Mouse (Mus musculus) ovary, postnatal 10 days (tissue): ENCODE measurements around the gene Vmn1r218.
"Not testable (repeated sequence)": the region's sequence is repeated elsewhere in the genome, so short reads cannot be mapped to it uniquely, and the experiment has no call there.

ENCODE experiments used
- DNase-seq: peaks from one replicate; pipeline ENCODE4 v3.0.0; 2022; ENCODE audit warnings: low spot score

The Vmn1r218 gene

GRCm38 (mm10) chr13:23133099-23133498 lies at the start of gene Vmn1r218:
Gene Vmn1r218, plus strand, starts transcription at chr13:23133155.
- DNase-seq: no peak

DNA sequence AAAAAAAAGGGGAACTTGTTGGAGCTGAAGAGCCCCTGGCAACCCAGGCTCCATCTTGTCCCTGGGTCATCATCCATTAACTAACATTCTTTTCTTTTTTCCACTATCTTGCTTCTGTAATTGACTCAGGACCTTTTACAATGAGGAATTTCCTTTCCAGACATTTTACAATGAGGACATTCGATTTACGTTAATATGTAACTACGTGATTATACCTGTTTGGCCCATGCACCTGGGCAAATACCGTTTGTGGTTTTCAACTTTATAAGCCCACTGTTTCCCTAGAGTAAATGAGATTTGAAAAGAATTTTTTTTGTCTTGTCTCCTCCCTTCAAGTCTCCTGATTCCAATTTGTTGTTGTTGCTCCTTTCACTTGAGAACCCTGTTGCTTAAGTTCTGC lies 38.6 kb upstream of the Vmn1r218 start:
- DNase-seq: no peak

DNA sequence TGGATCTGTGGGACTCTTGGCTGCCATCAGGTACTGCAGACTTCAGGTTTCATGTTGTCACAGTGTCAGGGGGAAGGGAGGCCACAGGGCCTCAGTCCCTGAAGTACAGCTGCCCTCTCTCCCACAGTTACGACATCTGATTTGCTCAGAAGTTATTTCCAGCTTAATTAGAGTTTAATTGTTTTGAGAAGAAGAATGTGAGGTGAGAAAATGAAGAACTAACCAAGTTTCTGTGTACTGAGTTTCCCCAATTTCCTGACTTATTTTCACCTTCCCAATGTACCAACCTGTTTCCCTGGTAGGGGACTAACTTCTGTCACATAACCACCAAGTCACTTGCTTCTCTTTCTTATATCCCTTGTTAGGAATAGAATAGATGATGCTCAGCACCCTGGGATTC lies 14.8 kb upstream of the Vmn1r218 start, which contains the start of gene Vmn1r217:
Gene Vmn1r217, minus strand, starts transcription at position 101 of the 400 bp plus-strand sequence.
- DNase-seq: not testable (repeated sequence)

DNA sequence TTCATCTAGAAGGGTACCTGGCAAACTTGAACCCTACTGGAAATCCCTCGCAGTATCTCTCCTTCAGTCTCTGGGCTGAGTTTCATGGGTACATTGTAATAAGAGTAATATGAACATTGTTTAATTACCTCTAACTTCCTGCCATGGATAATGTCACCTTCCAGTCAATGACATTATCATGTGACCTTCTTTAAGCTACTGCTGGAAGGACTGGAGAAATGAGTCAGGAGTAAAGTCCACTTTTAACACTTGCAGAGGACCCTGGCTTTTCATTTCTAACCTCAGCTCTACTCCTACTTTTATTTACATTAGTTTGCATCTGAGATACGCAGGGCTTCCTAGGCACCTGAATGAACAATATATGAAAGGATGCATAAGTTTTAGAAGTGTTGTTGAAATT lies 12.3 kb upstream of the Vmn1r218 start:
- DNase-seq: no peak

DNA sequence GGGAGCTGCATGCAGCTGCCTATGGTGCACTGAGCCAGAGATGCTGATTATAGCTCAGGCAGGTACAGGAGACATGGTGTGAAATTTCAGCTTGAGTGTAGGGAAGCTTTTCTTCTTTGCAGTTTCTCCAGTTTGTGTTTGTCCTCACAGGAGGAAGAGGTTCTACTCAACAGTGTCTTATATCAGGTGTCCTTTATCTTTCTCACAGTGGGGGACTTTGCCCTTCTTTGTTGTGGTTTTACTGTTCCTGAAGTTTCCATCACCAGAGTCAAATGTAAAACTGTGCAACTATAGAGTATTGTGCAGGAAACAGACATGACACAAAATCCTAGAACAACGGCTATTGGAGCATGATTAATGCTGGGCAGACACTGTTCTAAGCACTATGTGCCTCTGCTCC lies 546 bp downstream of the Vmn1r218 start:
- no peak for DNase-seq

GRCm38 (mm10) chr13:23138880-23139279 lies 5.9 kb downstream of the Vmn1r218 start:
- DNase-seq: no peak

- no peak for DNase-seq
Measured at GRCm38 (mm10) chr13:23157848-23158247, 24.9 kb downstream of the Vmn1r218 start.

GRCm38 (mm10) chr13:23159012-23159411 lies 26.1 kb downstream of the Vmn1r218 start, which contains the start of gene Vmn1r219:
Gene Vmn1r219, plus strand, starts transcription at chr13:23159312.
- DNase-seq: no peak

DNA sequence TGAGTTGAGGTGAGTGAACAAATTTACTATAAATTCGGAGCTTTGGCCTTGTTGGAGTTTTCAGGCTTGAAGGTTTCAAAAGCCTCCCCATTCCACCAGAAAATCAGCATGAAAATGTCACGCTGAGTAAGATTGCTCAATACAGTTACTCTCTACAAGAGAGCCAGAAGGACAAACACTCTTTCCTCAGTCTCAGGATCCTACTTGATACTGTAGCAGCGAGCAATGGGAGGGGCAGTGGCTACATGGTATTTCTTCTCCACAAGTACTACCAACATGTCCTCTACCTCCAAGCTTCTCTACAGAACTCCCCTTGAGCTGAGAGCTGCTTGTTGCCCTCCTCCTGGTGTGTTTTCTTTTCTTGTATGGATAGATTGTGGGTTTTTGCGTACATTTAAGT lies 33.5 kb downstream of the Vmn1r218 start:
- not testable (repeated sequence) for DNase-seq

GRCm38 (mm10) chr13:23187875-23188274 lies 54.9 kb downstream of the Vmn1r218 start, which contains the start of gene Vmn1r220:
Gene Vmn1r220, minus strand, starts transcription at chr13:23187975.
- no peak for DNase-seq
